Mouse (Mus musculus): ENCODE results near the gene Ube2l6.

GRCm38 (mm10) chr2:84800304-84800703 lies 1.7 kb downstream of the Ube2l6 start:
- no peak for TF ChIP-seq CTCF (IDR thresholded peaks at IDR 0.05)
- no peak for TF ChIP-seq EP300 (IDR thresholded peaks at IDR 0.05)

Data from lung, postnatal 0 days (tissue).